Mouse (Mus musculus) gonadal fat pad, adult 2 months (tissue): ENCODE data around the gene Pgk1. TPM values are rescaled to one million over a fixed set of nuclear protein-coding genes. Genes with fewer than 3 reads are reported as not detected.

Source experiments
- DNase-seq: peaks from one replicate; pipeline ENCODE4 v3.0.0-alpha.2; 2012; ENCODE audit warnings: low read depth
- polyA plus RNA-seq: library from polyadenylated mRNA; depleted of rRNA; stranded (reverse); fragments of >200 nt; gene quantifications from 2 replicates; pipeline ENCODE4 v1.2.3, GENCODE M21; 2012; rRNA removed

Pgk1 gene
- polyA plus RNA-seq, 1 experiment, result 147 TPM

GRCm38 (mm10) chrX:106219171-106220032 is 32.5 kb downstream of the Pgk1 start:
- DNase-seq, result no peak

- DNase-seq, result no peak
Observed at GRCm38 (mm10) chrX:106221058-106221457, 34.2 kb downstream of the Pgk1 start, which contains the start of gene Taf9b. Gene Taf9b (minus strand): TSS chrX:106221158.

Other genes with a start within 250 kb of the Pgk1 start
- gene Magt1, start 175.2 kb upstream of the Pgk1 start, polyA plus RNA-seq, result 12.2 and 15.4 TPM in 2 replicates
- gene Cox7b, start 171.4 kb upstream of the Pgk1 start, polyA plus RNA-seq, result 190 and 306 TPM in 2 replicates
- 10.7 and 11.9 TPM in 2 replicates for gene Atp7a, start 159.8 kb upstream of the Pgk1 start, polyA plus RNA-seq
- 0.82 and 1.0 TPM in 2 replicates for gene Tlr13, start 43.9 kb upstream of the Pgk1 start, polyA plus RNA-seq
- gene Taf9b, start 34.1 kb downstream of the Pgk1 start, polyA plus RNA-seq, result 7.1 and 7.9 TPM in 2 replicates
- gene Fnd3c2, start 68.3 kb downstream of the Pgk1 start, polyA plus RNA-seq, result not detected in 2 replicates